Mouse (Mus musculus) midbrain, embryonic 14.5 days (tissue): Measurements from ENCODE around the gene Mettl2. TPM values are rescaled to one million over a fixed set of nuclear protein-coding genes. Genes with fewer than 3 reads are reported as not detected.
A peak's percentile ranks its signal among the peaks of the same experiment; 100 is the strongest.
"Not testable (repeated sequence)": the region's sequence is repeated elsewhere in the genome, so short reads cannot be mapped to it uniquely, and the experiment has no call there.

Experiments used
- ATAC-seq: fragments of 200-750 bp; cut with Nextera tagmentation; 2 replicates; pipeline ENCODE4 v1.8.0; 2017; ENCODE audit warnings: moderate number of reproducible peaks, moderate library complexity; ENCODE audit not compliant: low FRiP score, low TSS enrichment
- DNase-seq: peaks from one replicate; pipeline ENCODE4 v3.0.0-alpha.2; 2015
- H3K27ac ChIP-seq: fragments of 300-500 bp; sonication (generic); replicated peaks from 2 replicates; pipeline ENCODE4 v1.5.1; 2014; ENCODE audit warnings: mild to moderate bottlenecking, low read depth, low read length, moderate library complexity
- H3K27me3 ChIP-seq: fragments of 300-500 bp; sonication (generic); 2 replicates; pipeline ENCODE4 v1.6.1; 2014; ENCODE audit warnings: low read length, control low read depth, mixed read lengths; ENCODE audit not compliant: control insufficient read depth, insufficient read depth
- H3K36me3 ChIP-seq: fragments of 300-500 bp; sonication (generic); 2 replicates; pipeline ENCODE4 v1.6.1; 2014; ENCODE audit warnings: low read length, control low read depth; ENCODE audit not compliant: control insufficient read depth, insufficient read depth
- H3K4me1 ChIP-seq: fragments of 300-500 bp; sonication (generic); 2 replicates; pipeline ENCODE4 v1.6.1; 2014; ENCODE audit warnings: mild to moderate bottlenecking, antibody characterized with exemption, low read length, control low read depth; ENCODE audit not compliant: control insufficient read depth, insufficient read depth
- H3K4me2 ChIP-seq: fragments of 300-500 bp; sonication (generic); 2 replicates; pipeline ENCODE4 v1.6.1; 2014; ENCODE audit warnings: mild to moderate bottlenecking, low read length, moderate library complexity
- H3K4me3 ChIP-seq: fragments of 300-500 bp; sonication (generic); replicated peaks from 2 replicates; pipeline ENCODE4 v1.5.1; 2014; ENCODE audit warnings: low read depth, low read length
- H3K9ac ChIP-seq: fragments of 300-500 bp; sonication (generic); replicated peaks from 2 replicates; pipeline ENCODE4 v1.6.1; 2014; ENCODE audit warnings: mild to moderate bottlenecking, low read length, moderate library complexity
- H3K9me3 ChIP-seq: fragments of 300-500 bp; sonication (generic); 2 replicates; pipeline ENCODE4 v1.6.1; 2016; ENCODE audit warnings: low read length, control low read depth, mixed read lengths; ENCODE audit not compliant: control insufficient read depth
- WGBS: fragments of 180-500 bp; shearing (Covaris S2); extraction: QIAGEN DNeasy Blood & Tissue Kit; methylation state at CpG from one replicate; pipeline ENCODE4 v1.1.7; 2014; 5-methylcytosine and 5-hydroxymethylcytosine counted together
- polyA plus RNA-seq: library from polyadenylated mRNA; unstranded; fragments of >200 nt; fragmentation: Nextera tagmentation; extraction: Ambion mirVana; gene quantifications from 2 replicates; pipeline ENCODE4 v1.2.1, GENCODE M21; 2014

Gene Mettl2
- 29.2 and 30.9 TPM in 2 replicates for polyA plus RNA-seq

DNA sequence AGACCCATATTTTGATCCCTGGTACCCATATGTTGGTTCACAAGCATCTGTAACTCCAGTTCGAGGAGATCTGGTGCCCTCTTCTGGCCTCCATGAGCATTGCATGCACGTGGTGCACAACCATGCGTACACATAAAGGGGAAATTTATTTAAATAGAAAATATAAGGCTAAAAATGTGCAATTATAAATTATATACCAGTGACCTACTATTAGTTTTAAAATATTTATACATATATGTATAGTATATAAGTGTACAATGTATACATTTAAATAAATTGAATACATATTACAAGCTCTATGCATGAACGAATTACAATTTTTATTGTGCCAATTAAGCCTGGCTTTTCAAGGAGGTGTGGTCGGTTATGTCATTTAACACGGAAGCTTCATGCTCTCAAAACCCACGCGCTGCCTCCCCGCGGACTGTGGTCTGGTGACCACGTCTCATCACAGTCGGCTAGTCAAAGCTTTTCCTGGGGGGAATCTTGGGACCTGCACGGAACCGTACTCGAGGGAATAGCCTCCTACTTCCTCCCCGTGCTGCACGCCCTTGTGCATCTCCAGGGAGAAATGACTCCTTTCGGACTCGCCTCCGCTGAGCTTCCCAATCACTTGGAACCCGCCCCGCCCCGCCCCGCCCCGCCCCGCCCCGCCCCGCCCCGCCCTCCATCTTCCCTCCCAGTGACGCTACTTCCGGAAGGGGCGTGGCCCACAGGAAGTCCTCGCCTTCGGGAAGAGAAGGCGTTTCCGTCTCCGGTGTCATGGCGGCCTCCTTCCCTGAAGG lies at the start of gene Mettl2:
Gene Mettl2, plus strand, starts transcription at position 691 of the 785 bp plus-strand sequence.
- peaks cover 5% of the 10 kb centered on the region; the same call in 1 of the 2 replicates for H3K36me3 ChIP-seq
- peak within 1 kb of the TSS; percentile 96 for H3K4me3 ChIP-seq
- H3K27ac ChIP-seq, result peak within 1 kb of the TSS; percentile 79
- peak within 1 kb of the TSS; percentile 86 for H3K4me2 ChIP-seq
- DNase-seq (peak; percentile 96), ATAC-seq (peak; percentile 91)
- H3K27me3 ChIP-seq, result no peaks in the 10 kb centered on the region
- 2% methylated on average over 38 of the region's 38 CpGs for WGBS
- H3K9ac ChIP-seq, result peak within 1 kb of the TSS; percentile 65
- no peaks in the 10 kb centered on the region for H3K9me3 ChIP-seq
- H3K4me1 ChIP-seq, result peaks cover 9% of the 10 kb centered on the region

DNA sequence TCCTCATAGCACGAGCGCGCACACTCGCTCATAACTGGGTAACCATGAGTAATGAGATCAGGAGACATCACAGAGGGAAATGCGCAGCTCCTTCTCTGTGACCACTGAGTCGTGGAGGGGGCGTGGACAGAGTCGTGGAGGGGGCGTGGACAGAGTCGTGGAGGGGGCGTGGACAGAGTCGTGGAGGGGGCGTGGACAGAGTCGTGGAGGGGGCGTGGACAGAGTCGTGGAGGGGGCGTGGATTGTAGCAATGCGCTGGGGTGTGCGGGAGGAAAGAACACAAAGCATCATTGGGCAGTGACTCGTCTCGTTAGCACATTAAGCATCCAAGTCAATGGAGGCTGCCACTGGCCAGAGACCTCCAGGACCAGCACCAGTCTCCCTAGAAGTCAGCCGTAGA lies 13.8 kb upstream of the Mettl2 start:
- H3K4me2 ChIP-seq, H3K4me1 ChIP-seq, H3K36me3 ChIP-seq, H3K27ac ChIP-seq, H3K27me3 ChIP-seq, ATAC-seq, H3K9me3 ChIP-seq, DNase-seq, H3K9ac ChIP-seq, H3K4me3 ChIP-seq: not testable (repeated sequence)
- 77% methylated on average over 22 of the region's 22 CpGs for WGBS

DNA sequence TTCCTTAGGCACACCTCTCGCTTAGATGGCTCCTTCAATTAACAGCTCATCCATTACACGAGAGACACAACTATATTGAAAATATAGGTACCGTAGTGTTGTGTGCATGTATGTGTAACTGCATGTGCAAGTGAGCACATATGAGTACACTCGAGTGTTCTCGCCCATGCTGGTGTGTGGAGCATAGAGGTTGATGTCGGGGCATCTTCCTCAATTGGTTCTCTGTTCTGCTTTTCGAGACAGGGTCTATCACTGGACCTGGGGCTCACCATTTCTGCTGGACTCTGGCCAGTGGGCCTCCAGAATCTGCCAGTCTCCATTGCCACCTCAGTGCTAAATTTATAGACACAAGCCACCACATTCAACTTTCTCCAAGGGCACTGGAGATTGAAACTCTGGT lies 8.4 kb upstream of the Mettl2 start:
- no peak for ATAC-seq
- no peaks in the 10 kb centered on the region for H3K4me1 ChIP-seq
- no peak for DNase-seq
- no peak overlapping the region for H3K27ac ChIP-seq
- H3K27me3 ChIP-seq, result no peaks in the 10 kb centered on the region
- no peaks in the 10 kb centered on the region for H3K36me3 ChIP-seq
- H3K9ac ChIP-seq, result no peak overlapping the region
- H3K9me3 ChIP-seq, result no peaks in the 10 kb centered on the region
- H3K4me3 ChIP-seq, result no peak overlapping the region
- WGBS, result 86% methylated on average over 7 of the region's 7 CpGs
- H3K4me2 ChIP-seq, result no peak overlapping the region

DNA sequence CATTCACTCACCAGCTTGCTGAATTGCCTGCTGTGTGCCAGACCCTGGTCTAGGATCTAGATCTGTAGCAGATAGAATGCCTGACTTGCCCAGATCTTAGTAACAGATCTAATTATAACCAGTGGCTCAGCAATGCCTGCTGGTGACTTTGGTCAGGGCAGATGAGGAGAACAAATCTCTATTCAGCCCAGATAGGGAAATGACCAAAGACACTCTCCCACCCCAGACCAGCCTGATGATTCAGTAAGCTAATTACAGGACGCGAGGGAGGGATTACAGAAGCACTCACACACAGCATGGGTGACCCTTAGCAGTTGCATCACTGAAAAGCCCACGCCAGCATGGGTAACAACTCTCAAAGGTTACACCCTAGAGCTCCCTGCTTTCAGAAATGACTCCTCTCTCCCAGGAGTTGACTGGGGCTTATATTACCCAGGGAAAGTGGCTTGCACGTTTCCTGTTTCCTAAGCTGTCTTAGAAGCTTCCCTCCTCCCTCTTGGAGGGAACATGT lies 5.6 kb upstream of the Mettl2 start:
- Histone ChIP-seq H3K27me3 (no peaks in the 10 kb centered on the region), H3K9ac (no peak overlapping the region), H3K4me2 (no peak overlapping the region), H3K4me3 (no peak overlapping the region), H3K36me3 (no peaks in the 10 kb centered on the region), H3K9me3 (no peaks in the 10 kb centered on the region), H3K27ac (no peak overlapping the region), H3K4me1 (no peaks in the 10 kb centered on the region)
- no peak for DNase-seq
- 35% methylated on average over 4 of the region's 4 CpGs for WGBS
- ATAC-seq, result no peak

DNA sequence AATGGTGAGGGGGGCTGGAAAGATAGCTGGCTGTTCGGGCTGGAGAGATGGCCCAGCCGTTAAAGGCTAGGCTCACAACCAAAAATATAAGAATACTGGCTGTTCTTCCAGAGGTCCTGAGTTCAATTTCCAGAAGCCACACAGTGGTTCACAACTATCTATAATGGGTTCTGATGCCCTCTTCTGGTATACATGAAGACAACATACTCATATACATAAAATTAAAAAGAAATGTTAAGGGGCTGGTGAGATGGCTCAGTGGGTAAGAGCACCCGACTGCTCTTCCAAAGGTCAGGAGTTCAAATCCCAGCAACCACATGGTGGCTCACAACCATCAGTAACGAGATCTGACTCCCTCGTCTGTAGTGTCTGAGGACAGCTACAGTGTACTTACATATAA lies 4.4 kb upstream of the Mettl2 start:
- not testable (repeated sequence) for DNase-seq, ATAC-seq, H3K36me3 ChIP-seq, H3K9ac ChIP-seq, H3K27ac ChIP-seq, H3K4me2 ChIP-seq, H3K4me3 ChIP-seq, H3K4me1 ChIP-seq, H3K9me3 ChIP-seq, H3K27me3 ChIP-seq
- 77% methylated on average over 5 of the region's 5 CpGs for WGBS

DNA sequence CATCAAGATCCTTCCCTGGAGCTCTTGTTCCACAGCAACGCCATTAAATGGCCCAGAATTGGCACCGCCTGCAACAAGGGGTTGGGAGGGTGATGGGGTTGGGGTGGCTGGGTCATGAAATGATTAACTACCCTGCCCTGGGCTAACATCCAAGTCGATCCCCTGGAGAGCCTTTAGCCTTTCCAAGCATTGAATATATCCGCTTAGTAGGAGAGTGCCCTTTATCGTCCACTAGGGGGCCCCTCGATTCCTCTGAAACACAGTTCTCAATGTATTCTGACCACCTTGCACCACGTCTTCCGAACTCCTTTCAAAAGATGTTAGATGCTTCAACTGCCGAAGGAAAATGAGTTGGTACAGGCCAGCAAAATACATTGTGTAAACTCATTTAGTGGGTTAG lies 2.2 kb upstream of the Mettl2 start:
- 6% methylated on average over 9 of the region's 9 CpGs for WGBS
- ATAC-seq (no peak), DNase-seq (peak; percentile 82)
- no peak overlapping the region for H3K9ac ChIP-seq
- H3K27me3 ChIP-seq, result no peaks in the 10 kb centered on the region
- H3K36me3 ChIP-seq, result no peaks in the 10 kb centered on the region
- H3K9me3 ChIP-seq, result no peaks in the 10 kb centered on the region
- peaks cover 9% of the 10 kb centered on the region for H3K4me1 ChIP-seq
- H3K27ac ChIP-seq, result no peak overlapping the region
- no peak overlapping the region for H3K4me3 ChIP-seq
- no peak overlapping the region for H3K4me2 ChIP-seq

DNA sequence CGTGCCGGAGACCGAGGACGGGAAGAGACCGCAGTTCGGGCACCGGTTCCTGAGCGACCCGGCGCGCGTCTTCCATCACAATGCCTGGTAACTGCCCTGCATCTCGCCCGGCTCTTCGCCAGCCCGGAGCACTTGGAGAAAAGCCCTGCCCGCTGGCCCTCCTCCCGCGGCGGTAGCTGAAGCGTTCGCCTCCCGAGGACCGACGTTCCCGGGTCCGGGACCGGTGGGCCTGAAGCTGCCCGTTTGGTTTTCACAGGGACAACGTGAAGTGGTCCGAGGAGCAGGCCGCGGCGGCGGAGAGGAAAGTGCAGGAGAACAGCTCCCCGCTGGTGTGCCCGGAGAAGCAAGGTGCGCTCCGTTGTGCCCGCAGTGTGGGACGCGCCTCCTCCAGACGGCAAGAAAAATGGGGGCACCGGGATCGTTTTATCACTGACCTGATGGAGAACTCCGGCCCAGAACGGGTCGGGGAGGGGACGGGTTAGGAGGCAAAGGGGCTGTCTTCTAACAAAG lies 350 bp downstream of the Mettl2 start:
- H3K9ac ChIP-seq, result peak overlapping the region; percentile 65
- peak overlapping the region; percentile 79; the same call in 1 of the 2 replicates for H3K27ac ChIP-seq
- no peak for DNase-seq
- H3K4me1 ChIP-seq, result peaks cover 9% of the 10 kb centered on the region
- no peaks in the 10 kb centered on the region for H3K27me3 ChIP-seq
- peaks cover 11% of the 10 kb centered on the region for H3K36me3 ChIP-seq
- peak overlapping the region; percentile 86 for H3K4me2 ChIP-seq
- under 1% methylated on average over 49 of the region's 49 CpGs for WGBS
- H3K9me3 ChIP-seq, result no peaks in the 10 kb centered on the region
- peak overlapping the region; percentile 96 for H3K4me3 ChIP-seq
- ATAC-seq, result 0 out of 2 replicates have a peak, but pooled peaks have one; percentile 7

DNA sequence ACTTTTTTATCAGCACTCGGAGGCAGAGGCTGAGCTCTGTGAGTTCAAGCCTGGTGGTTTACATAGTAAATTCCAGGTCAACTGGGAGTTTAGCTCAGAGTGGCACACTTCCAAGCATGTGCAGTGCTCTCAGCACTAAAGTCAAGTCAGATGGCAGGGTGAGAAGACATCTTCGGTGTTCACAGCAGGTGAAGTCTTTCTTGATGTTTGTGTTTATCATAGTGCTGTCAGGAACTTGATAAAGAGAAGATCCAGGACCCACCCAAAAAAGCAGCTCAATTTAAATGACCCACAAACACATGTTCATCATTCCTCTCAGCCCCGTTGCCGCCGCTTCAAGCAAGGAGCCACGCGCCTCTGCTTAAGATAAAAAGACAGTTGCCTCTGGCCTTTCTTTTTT lies 9.5 kb downstream of the Mettl2 start:
- Histone ChIP-seq H3K4me2 (no peak overlapping the region), H3K36me3 (peaks cover 94% of the 10 kb centered on the region), H3K4me3 (no peak overlapping the region), H3K4me1 (no peaks in the 10 kb centered on the region), H3K27ac (no peak overlapping the region), H3K27me3 (no peaks in the 10 kb centered on the region), H3K9ac (no peak overlapping the region), H3K9me3 (no peaks in the 10 kb centered on the region)
- 99% methylated on average over 7 of the region's 7 CpGs for WGBS
- no peak for ATAC-seq
- DNase-seq, result no peak

DNA sequence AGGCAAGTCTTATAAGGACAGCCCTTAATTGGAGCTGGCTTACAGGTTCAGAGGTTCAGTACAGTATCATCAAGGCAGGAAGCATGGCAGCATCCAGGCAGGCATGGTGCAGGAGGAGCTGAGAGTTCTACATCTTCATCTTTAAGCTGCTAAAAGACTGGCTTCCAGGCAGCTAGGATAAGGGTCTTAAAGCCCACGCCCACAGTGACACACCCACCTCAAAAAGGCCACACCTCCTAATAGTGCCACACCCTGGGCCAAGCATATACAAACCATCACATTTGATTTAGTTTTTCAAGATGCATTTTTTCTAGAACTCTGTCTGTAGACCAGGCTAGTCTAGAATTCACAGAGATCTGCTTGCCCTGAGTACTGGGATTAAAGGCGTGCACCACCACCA lies 11.0 kb downstream of the Mettl2 start:
- peaks cover 88% of the 10 kb centered on the region for H3K36me3 ChIP-seq
- H3K4me3 ChIP-seq, H3K9ac ChIP-seq, H3K27ac ChIP-seq, H3K4me1 ChIP-seq, H3K27me3 ChIP-seq, DNase-seq, H3K9me3 ChIP-seq, ATAC-seq, H3K4me2 ChIP-seq: not testable (repeated sequence)
- WGBS, result 96% methylated on average over 2 of the region's 2 CpGs
